Comparison of ENCODE assay signal across 8 mouse cellular contexts in genomic region chr17:25080210-25080609, GRCm38 (mm10). TPM values are rescaled to one million over a fixed set of nuclear protein-coding genes. Genes with fewer than 3 reads are reported as not detected.
A peak's percentile ranks its signal among the peaks of the same experiment; 100 is the strongest.
DNase-seq lines count a peak whose midpoint lies in the region; ATAC-seq and TF ChIP-seq lines count a peak whose summit lies in the region.
"Had no signal": no experiment of that assay in that cellular context is flagged by ENCODE, and none has a peak within 500 bp of the region (broad histone marks: within the 10 kb centered on the region; RNA-seq: fewer than 3 reads in every experiment).

No protein-coding gene starts in this region.

- no peaks in the 10 kb centered on the region for H3K36me3 ChIP-seq in lung, embryonic 15.5 days
- peaks cover 11% of the 10 kb centered on the region; the same call in 1 of the 2 replicates for H3K36me3 ChIP-seq in forebrain, postnatal 0 days (ENCODE audit: insufficient read depth)
- H3K36me3 ChIP-seq in limb, embryonic 11.5 days (ENCODE audit: control insufficient read depth, insufficient read depth, low read length), result peaks cover 2% of the 10 kb centered on the region; the same call in 1 of the 2 replicates
- no peaks in the 10 kb centered on the region for H3K36me3 ChIP-seq in small intestine, adult 2 months (ENCODE audit: control insufficient read depth, insufficient read depth, low read length)

- DNase-seq in lung, adult 18-20 months, result no peak
- no peak for DNase-seq in forebrain, postnatal 0 days
- DNase-seq in limb, embryonic 11.5 days (ENCODE audit: low spot score), result no peak
- no peak for DNase-seq in right cerebral cortex, adult 2 months (ENCODE audit: low spot score in 2 of 2)
- DNase-seq in gastrocnemius, postnatal 4 days (ENCODE audit: low spot score in 2 of 2), result no peak

- H3K4me1 ChIP-seq in lung, embryonic 15.5 days, result peaks cover 59% of the 10 kb centered on the region
- no peaks in the 10 kb centered on the region for H3K4me1 ChIP-seq in forebrain, postnatal 0 days (ENCODE audit: insufficient read depth)
- H3K4me1 ChIP-seq in limb, embryonic 11.5 days (ENCODE audit: control insufficient read depth, insufficient read depth, low read length), result peaks cover 28% of the 10 kb centered on the region
- H3K4me1 ChIP-seq in small intestine, adult 2 months (ENCODE audit: control insufficient read depth, insufficient read depth, insufficient read length, low read length), result 0 out of 2 replicates have a peak, but pooled peaks cover 2% of the 10 kb centered on the region

- H3K9me3 ChIP-seq in lung, embryonic 15.5 days, result no peaks in the 10 kb centered on the region
- no peaks in the 10 kb centered on the region for H3K9me3 ChIP-seq in forebrain, postnatal 0 days (ENCODE audit: low read length)
- no peaks in the 10 kb centered on the region for H3K9me3 ChIP-seq in limb, embryonic 11.5 days (ENCODE audit: control insufficient read depth, low read length)

- H3K27me3 ChIP-seq in lung, embryonic 15.5 days, result no peaks in the 10 kb centered on the region
- H3K27me3 ChIP-seq in forebrain, postnatal 0 days (ENCODE audit: insufficient read depth, low read length), result no peaks in the 10 kb centered on the region
- no peaks in the 10 kb centered on the region for H3K27me3 ChIP-seq in limb, embryonic 11.5 days (ENCODE audit: control insufficient read depth, insufficient read depth, low read length)
- no peaks in the 10 kb centered on the region for H3K27me3 ChIP-seq in small intestine, adult 2 months (ENCODE audit: control insufficient read depth, insufficient read depth, low read length)

- H3K27ac ChIP-seq in lung, embryonic 15.5 days, result peak overlapping the region; percentile 97
- no peak overlapping the region for H3K27ac ChIP-seq in forebrain, postnatal 0 days (ENCODE audit: low read depth, low read length)
- peak overlapping the region; percentile 30; the same call in 1 of the 2 replicates for H3K27ac ChIP-seq in limb, embryonic 11.5 days (replicated peaks; ENCODE audit: low read depth, low read length)
- H3K27ac ChIP-seq in small intestine, adult 2 months (ENCODE audit: insufficient read depth, low read depth, low read length), result peak overlapping the region; percentile 88

- peak overlapping the region; percentile 61 for H3K4me2 ChIP-seq in lung, embryonic 15.5 days
- H3K4me2 ChIP-seq in forebrain, postnatal 0 days (ENCODE audit: low read depth), result no peak overlapping the region
- no peak overlapping the region; the same call in 1 of the 2 replicates for H3K4me2 ChIP-seq in limb, embryonic 11.5 days (ENCODE audit: low read depth, severe bottlenecking)

- 63% methylated on average over 13 of the region's 13 CpGs for WGBS in lung, embryonic 15.5 days
- 91% methylated on average over 13 of the region's 13 CpGs for WGBS in forebrain, postnatal 0 days
- WGBS in limb, embryonic 11.5 days, result 91% methylated on average over 13 of the region's 13 CpGs
- WGBS in small intestine, adult 2 months, result 84% methylated on average over 13 of the region's 13 CpGs

- no peak for TF ChIP-seq CTCF in forebrain, postnatal 0 days (IDR thresholded peaks at IDR 0.05; ENCODE audit: low read depth)
- TF ChIP-seq CTCF in small intestine, adult 2 months (IDR thresholded peaks at IDR 0.05; ENCODE audit: extremely low read depth, insufficient read length, insufficient replicate concordance, low read depth, low read length), result no peak

- peak overlapping the region; percentile 44 for H3K4me3 ChIP-seq in lung, embryonic 15.5 days
- H3K4me3 ChIP-seq in forebrain, postnatal 0 days (ENCODE audit: low read depth, low read length), result peak overlapping the region; percentile 12; the same call in 1 of the 2 replicates
- H3K4me3 ChIP-seq in limb, embryonic 11.5 days (ENCODE audit: low read depth, low read length), result peak overlapping the region; percentile 10
- H3K4me3 ChIP-seq in small intestine, adult 2 months (ENCODE audit: low read depth, low read length), result peak overlapping the region; percentile 64

- TF ChIP-seq POLR2A in small intestine, adult 2 months (IDR thresholded peaks at IDR 0.05; ENCODE audit: low read depth, low read length), result no peak

- peak overlapping the region; percentile 66 for H3K9ac ChIP-seq in lung, embryonic 15.5 days
- H3K9ac ChIP-seq in forebrain, postnatal 0 days, result no peak overlapping the region
- 0 out of 2 replicates have a peak overlapping the region, but pooled peaks have one; percentile 7 for H3K9ac ChIP-seq in limb, embryonic 11.5 days (ENCODE audit: low read length)

- ATAC-seq in lung, embryonic 15.5 days (ENCODE audit: borderline replicate concordance, extremely low read depth, low FRiP score, low TSS enrichment), result no peak
- ATAC-seq in forebrain, postnatal 0 days, result no peak
- ATAC-seq in limb, embryonic 11.5 days (ENCODE audit: insufficient number of reproducible peaks, low FRiP score, low TSS enrichment, low read depth), result no peak

RNA-seq across cellular contexts. Expression of gene Tmem204, which starts 3.2 kb away (rescaled TPM):
- 88.2 and 93.2 TPM in 2 replicates for polyA plus RNA-seq in lung, embryonic 15.5 days (2015; fragmentation: Nextera tagmentation; extraction: Ambion mirVana)
- total RNA-seq in forebrain, postnatal 0 days (2014; rRNA removed), result 9.0 and 11.9 TPM in 2 replicates
- polyA plus RNA-seq in forebrain, postnatal 0 days (2015; fragmentation: Nextera tagmentation; extraction: Ambion mirVana), result 10.3 and 10.6 TPM in 2 replicates
- polyA plus RNA-seq in limb, embryonic 11.5 days (2014; fragmentation: Nextera tagmentation; extraction: Ambion mirVana), result 9.7 and 10.8 TPM in 2 replicates
- 9.7 and 17.7 TPM in 2 replicates for polyA plus RNA-seq in small intestine, adult 2 months (2012; rRNA removed)
- 10 to 100 TPM; 14.6 to 19.9 TPM for total RNA-seq in gastrocnemius, postnatal 4 days (2021)
- total RNA-seq: hematopoietic stem cell, adult 5-6 weeks had no signal

RNA-seq across cellular contexts. Expression of gene Telo2, which starts 35.6 kb away (rescaled TPM):
- polyA plus RNA-seq in lung, embryonic 15.5 days (2015; fragmentation: Nextera tagmentation; extraction: Ambion mirVana), result 42.2 and 46.3 TPM in 2 replicates
- 51.9 and 92.2 TPM in 2 replicates for total RNA-seq in forebrain, postnatal 0 days (2014; rRNA removed)
- polyA plus RNA-seq in forebrain, postnatal 0 days (2015; fragmentation: Nextera tagmentation; extraction: Ambion mirVana), result 32.4 and 35.6 TPM in 2 replicates
- 28.8 and 35.8 TPM in 2 replicates for polyA plus RNA-seq in limb, embryonic 11.5 days (2014; fragmentation: Nextera tagmentation; extraction: Ambion mirVana)
- 7.3 and 8.9 TPM in 2 replicates for polyA plus RNA-seq in small intestine, adult 2 months (2012; rRNA removed)
- 10 to 100 TPM; 23.5 to 27.8 TPM for total RNA-seq in gastrocnemius, postnatal 4 days (2021)

RNA-seq across cellular contexts. Expression of gene Ptx4, which starts 40.4 kb away (rescaled TPM):
- polyA plus RNA-seq in lung, embryonic 15.5 days (2015; fragmentation: Nextera tagmentation; extraction: Ambion mirVana), result 0.14 TPM in 1 of 2 replicates, not detected in the other
- total RNA-seq in forebrain, postnatal 0 days (2014; rRNA removed), result 1.2 TPM in 1 of 2 replicates, not detected in the other
- polyA plus RNA-seq in forebrain, postnatal 0 days (2015; fragmentation: Nextera tagmentation; extraction: Ambion mirVana), result 0.20 and 0.54 TPM in 2 replicates
- polyA plus RNA-seq in limb, embryonic 11.5 days (2014; fragmentation: Nextera tagmentation; extraction: Ambion mirVana), result 0.17 TPM in 1 of 2 replicates, not detected in the other
- 0.10 TPM in 1 of 2 replicates, not detected in the other for polyA plus RNA-seq in small intestine, adult 2 months (2012; rRNA removed)
- total RNA-seq in gastrocnemius, postnatal 4 days (2021), result 10 to 100 TPM in 1 of 2 experiments, 1 to 10 TPM in 1; 6.0 to 12.6 TPM

RNA-seq across cellular contexts. Expression of gene Clcn7, which starts 53.0 kb away (rescaled TPM):
- 21.4 and 22.4 TPM in 2 replicates for polyA plus RNA-seq in lung, embryonic 15.5 days (2015; fragmentation: Nextera tagmentation; extraction: Ambion mirVana)
- total RNA-seq in forebrain, postnatal 0 days (2014; rRNA removed), result 29.2 and 33.1 TPM in 2 replicates
- polyA plus RNA-seq in forebrain, postnatal 0 days (2015; fragmentation: Nextera tagmentation; extraction: Ambion mirVana), result 14.8 and 19.0 TPM in 2 replicates
- 20.6 and 21.0 TPM in 2 replicates for polyA plus RNA-seq in limb, embryonic 11.5 days (2014; fragmentation: Nextera tagmentation; extraction: Ambion mirVana)
- 9.5 and 15.9 TPM in 2 replicates for polyA plus RNA-seq in small intestine, adult 2 months (2012; rRNA removed)
- total RNA-seq in gastrocnemius, postnatal 4 days (2021), result 10 to 100 TPM; 23.0 to 25.0 TPM

Comparison
In these comparisons a context has a peak if more than half of its experiments do, and no peak if none do; other contexts are left out.
1. H3K4me3 ChIP-seq: peak in every context shown above with its lines; median percentile 64 in small intestine, adult 2 months; 44 in lung, embryonic 15.5 days; 12 in forebrain, postnatal 0 days; 10 in limb, embryonic 11.5 days.